Mouse (Mus musculus): ENCODE results near the gene Slc39a8. TPM values are rescaled to one million over a fixed set of nuclear protein-coding genes. Genes with fewer than 3 reads are reported as not detected.

Gene Slc39a8
- total and polyA plus RNA-seq, 3 experiments = 19.8 to 21.5 TPM; not detected in 1

DNA sequence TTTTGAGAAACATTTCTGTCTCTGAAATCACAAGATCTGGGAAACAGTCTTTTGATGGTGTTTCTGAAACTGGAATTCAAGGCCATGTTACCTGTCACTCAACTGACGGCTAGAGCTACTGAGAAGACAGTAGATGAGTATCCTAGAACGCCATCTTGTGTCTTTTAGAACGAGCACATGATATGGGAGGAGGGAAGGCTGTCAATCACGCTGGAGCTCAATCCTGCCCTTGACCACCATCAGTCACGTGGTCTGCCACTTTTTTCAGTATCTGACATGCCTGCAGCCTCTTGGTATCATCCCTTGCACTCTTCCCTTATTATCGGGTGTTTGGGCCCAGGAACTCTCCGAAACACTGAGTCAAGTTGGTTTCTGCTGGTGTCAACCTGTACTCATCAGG, 40.0 kb upstream of the Slc39a8 start:
- peak; percentile 51; the same call in 1 of the 2 replicates for TF ChIP-seq USF1 (IDR thresholded peaks at IDR 0.05; ENCODE audit: low read depth, low read length)
- no peak for TF ChIP-seq JUND (IDR thresholded peaks at IDR 0.05; ENCODE audit: low read depth, low read length)
- Histone ChIP-seq H3K27me3 (ENCODE audit: control insufficient read depth in 1 of 2, insufficient read depth in 2 of 2, low read length in 2 of 2) (no peaks in the 10 kb centered on the region; a peak in 1 of 4 replicates), H3K9ac (ENCODE audit: control insufficient read depth, low read depth, low read length, poor library complexity, severe bottlenecking) (no peak overlapping the region), H3K27ac (ENCODE audit: control insufficient read depth, low read depth, low read length) (no peak overlapping the region), H3K9me3 (replicated peaks; ENCODE audit: insufficient read depth, low read length) (no peaks in the 10 kb centered on the region), H3K36me3 (ENCODE audit: control insufficient read depth in 1 of 2, insufficient read depth in 2 of 2, low read length in 2 of 2) (no peaks in the 10 kb centered on the region), H3K4me3 (ENCODE audit: control insufficient read depth in 1 of 2, insufficient read depth in 1 of 2, low read depth in 2 of 2, low read length in 2 of 2) (no peak overlapping the region), H3K79me2 (ENCODE audit: control insufficient read depth, insufficient read depth, low read length, poor library complexity) (no peaks in the 10 kb centered on the region), H3K4me1 (ENCODE audit: control insufficient read depth in 1 of 2, insufficient read depth in 2 of 2, low read length in 2 of 2) (no peaks in the 10 kb centered on the region)
- no peak for DNase-seq (ENCODE audit: low read depth, low spot score)

GRCm38 (mm10) chr3:135796117-135796516, 29.0 kb upstream of the Slc39a8 start:
- DNase-seq (ENCODE audit: low read depth, low spot score) = peak; percentile 17
- Histone ChIP-seq H3K9me3 (replicated peaks; ENCODE audit: insufficient read depth, low read length) (no peaks in the 10 kb centered on the region), H3K4me3 (ENCODE audit: control insufficient read depth in 1 of 2, insufficient read depth in 1 of 2, low read depth in 2 of 2, low read length in 2 of 2) (no peak overlapping the region), H3K9ac (ENCODE audit: control insufficient read depth, low read depth, low read length, poor library complexity, severe bottlenecking) (no peak overlapping the region), H3K27ac (ENCODE audit: control insufficient read depth, low read depth, low read length) (no peak overlapping the region), H3K4me1 (ENCODE audit: control insufficient read depth in 1 of 2, insufficient read depth in 2 of 2, low read length in 2 of 2) (no peaks in the 10 kb centered on the region; a peak in 1 of 4 replicates), H3K27me3 (ENCODE audit: control insufficient read depth in 1 of 2, insufficient read depth in 2 of 2, low read length in 2 of 2) (no peaks in the 10 kb centered on the region), H3K79me2 (ENCODE audit: control insufficient read depth, insufficient read depth, low read length, poor library complexity) (no peaks in the 10 kb centered on the region), H3K36me3 (ENCODE audit: control insufficient read depth in 1 of 2, insufficient read depth in 2 of 2, low read length in 2 of 2) (no peaks in the 10 kb centered on the region)
- TF ChIP-seq CHD1 (IDR thresholded peaks at IDR 0.05; ENCODE audit: low read depth, low read length) (no peak), E2F4 (IDR thresholded peaks at IDR 0.05; ENCODE audit: borderline replicate concordance, low read depth, low read length) (no peak), POLR2AphosphoS2 (IDR thresholded peaks at IDR 0.05; ENCODE audit: low read length) (no peak), POLR2AphosphoS5 (IDR thresholded peaks at IDR 0.05; ENCODE audit: borderline replicate concordance, low read depth, low read length) (no peak), TCF12 (IDR thresholded peaks at IDR 0.05; ENCODE audit: low read depth, low read length) (no peak), USF2 (IDR thresholded peaks at IDR 0.05; ENCODE audit: borderline replicate concordance in 1 of 2, insufficient read depth in 1 of 2, low read depth in 1 of 2, low read length in 2 of 2) (no peak), USF1 (IDR thresholded peaks at IDR 0.05; ENCODE audit: low read depth, low read length) (no peak), ZNF384 (IDR thresholded peaks at IDR 0.05; ENCODE audit: low read depth, low read length) (no peak), MYB (IDR thresholded peaks at IDR 0.05; ENCODE audit: low read depth, low read length) (no peak), RAD21 (IDR thresholded peaks at IDR 0.05; ENCODE audit: low read depth, low read length) (no peak), KAT2A (conservative IDR thresholded peaks at IDR 0.05; ENCODE audit: low read depth, low read length) (no peak), ELF1 (IDR thresholded peaks at IDR 0.05; ENCODE audit: low read depth, low read length) (no peak), SMC3 (IDR thresholded peaks at IDR 0.05; ENCODE audit: low read depth, low read length) (no peak), MAFK (IDR thresholded peaks at IDR 0.05; ENCODE audit: borderline replicate concordance, low read depth, low read length) (no peak), NELFE (IDR thresholded peaks at IDR 0.05; ENCODE audit: low read depth, low read length) (no peak), EP300 (IDR thresholded peaks at IDR 0.05; ENCODE audit: low read depth in 1 of 2, low read length in 2 of 2) (no peak)
